Mouse (Mus musculus): ENCODE measurements around the gene Pkd1l1.

Pkd1l1 gene

DNA sequence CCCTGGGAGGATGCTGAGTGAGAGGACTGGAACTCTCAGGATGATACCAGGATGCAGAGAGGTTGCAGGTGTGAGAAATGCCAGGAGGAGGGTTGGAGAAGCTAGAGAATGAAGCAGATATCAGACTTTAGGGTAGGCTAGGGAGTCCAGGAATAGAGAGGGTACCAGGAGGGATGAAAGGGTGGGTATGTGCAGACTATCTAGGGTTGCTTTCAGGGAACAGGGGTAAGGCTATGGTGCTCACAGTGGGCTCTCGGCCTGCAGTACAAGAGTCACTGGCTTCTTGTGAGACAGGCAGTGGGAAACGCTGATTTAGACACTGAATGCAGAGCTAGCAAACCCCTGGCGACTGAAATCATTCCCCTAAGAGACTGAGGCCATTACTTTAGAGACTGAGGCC, at the start of gene Pkd1l1:
Pkd1l1 (minus strand) TSS at position 101 of the 400 bp plus-strand sequence.
- no peak for DNase-seq (ENCODE audit: low read depth, low spot score)

DNA sequence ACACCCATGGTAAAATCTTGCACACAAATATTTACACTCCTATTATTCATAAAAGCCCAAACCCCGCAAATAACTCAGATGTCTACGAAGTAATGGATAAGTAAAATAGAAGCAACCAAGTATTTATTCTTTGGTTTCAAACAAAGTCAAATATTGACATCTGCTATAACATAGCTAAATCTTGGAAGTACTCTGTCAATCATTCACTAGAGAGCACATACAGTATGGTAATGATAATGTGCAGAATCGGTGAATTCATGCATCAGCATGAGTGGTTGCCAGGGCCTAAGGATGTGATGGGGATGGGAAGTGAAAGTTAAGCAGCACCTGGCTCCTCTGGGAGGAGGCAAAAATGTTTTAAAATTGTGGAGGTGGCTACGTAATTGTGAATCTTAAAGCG, 47.1 kb upstream of the Pkd1l1 start:
- DNase-seq (ENCODE audit: low read depth, low spot score) = no peak

DNA sequence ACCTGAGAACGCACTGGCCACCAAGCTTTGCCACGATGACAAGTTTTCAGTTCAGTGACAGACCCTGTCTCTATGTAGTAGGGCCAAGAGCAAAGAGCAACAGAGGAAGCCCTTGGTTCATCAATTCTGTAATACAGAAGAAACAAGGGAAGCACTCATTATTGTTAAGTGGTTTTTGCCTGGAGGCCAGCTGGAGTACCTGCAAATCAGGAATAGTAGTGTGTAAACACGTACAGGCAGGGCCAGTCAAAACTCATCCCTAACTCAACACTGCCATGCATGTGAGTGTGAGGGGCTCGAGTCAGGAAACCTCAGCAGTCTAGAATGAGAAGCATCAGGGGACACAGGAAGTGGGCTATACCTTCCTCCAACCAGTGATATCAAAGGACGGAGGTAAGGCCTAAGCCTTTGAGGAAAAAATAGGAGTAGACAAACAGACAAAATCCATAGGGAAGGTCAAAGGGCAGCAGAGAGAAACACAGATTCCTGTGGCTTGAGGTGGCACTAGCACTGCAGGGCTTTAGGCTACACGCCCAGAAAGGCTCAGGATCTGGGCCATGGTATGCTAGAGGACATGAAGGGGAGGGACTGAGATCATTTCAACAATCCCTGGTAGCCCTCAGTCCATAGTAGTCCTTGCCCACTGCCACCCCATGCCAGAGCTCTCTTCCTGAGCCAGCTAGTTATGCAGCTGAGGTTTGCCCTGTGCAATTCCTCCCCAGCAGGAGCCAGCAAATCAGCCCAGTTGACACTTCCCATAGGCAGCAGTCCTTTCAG, 45.6 kb upstream of the Pkd1l1 start:
- no peak for DNase-seq (ENCODE audit: low read depth, low spot score)

DNA sequence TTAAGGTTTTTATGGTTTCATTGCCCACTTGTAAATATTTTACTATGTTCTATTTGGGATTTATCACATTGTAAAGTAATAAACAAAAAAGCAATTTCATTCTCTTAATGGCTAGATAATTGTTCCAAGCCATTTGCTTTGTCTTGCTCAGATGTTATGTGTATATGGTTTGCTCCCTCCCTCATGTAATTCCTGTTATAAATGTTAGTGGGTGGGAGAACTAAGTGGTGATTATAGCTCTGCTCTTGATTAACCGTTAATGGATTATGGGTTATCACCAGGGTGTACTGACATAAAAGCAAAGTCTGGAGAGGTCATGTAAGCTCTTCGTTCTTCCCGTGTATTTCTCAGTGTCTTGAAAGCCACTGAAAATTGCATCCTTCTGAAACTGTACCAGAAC, 41.7 kb upstream of the Pkd1l1 start:
- no peak for DNase-seq (ENCODE audit: low read depth, low spot score)

DNA sequence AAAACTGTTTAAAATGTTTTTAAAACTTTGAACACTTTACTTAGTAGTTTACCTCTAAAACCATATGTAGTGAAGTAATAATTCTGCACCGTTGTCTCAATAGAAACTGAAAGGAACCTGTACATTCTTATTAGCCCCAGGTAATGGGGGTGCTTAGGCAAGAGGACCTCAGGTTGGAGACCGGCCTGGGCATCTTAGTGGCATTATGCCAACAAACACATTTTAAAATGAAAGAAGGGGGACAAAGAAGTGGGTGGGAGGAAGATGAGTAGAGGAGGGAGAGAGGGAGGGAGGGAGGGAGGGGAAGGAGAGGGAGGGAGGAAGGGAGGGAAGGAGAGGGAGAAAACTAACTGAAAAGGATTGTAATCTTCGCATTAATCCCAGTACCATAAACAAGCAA, 38.3 kb upstream of the Pkd1l1 start:
- no peak for DNase-seq (ENCODE audit: low read depth, low spot score)

DNA sequence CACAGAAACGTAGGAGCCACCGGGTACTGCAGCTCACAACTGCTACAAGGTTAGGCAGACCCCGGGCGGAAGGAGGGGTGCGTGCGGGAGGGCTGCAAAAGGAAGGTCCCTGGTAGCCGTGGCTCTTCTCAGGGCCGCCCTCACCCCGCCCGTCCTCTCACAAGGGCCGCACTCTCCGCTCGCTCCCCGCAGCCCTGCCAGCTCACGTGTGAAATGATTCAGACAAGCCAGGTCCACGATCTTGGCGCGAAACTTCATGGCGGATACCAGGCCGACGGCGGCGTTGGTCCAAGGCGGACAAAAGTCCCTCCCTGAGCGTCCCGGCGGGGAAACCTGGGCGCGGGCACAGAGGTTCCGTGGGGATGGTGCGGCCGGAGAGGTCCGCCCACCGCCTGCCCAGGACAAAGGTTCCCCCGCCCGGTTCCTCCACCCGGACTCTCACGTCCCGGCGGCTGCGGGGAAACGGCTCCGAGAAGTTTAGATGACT, 37.8 kb upstream of the Pkd1l1 start, which contains the start of gene Hus1:
Hus1 (minus strand) TSS at position 339 of the 487 bp plus-strand sequence.
- DNase-seq (ENCODE audit: low read depth, low spot score) = peak; percentile 76

DNA sequence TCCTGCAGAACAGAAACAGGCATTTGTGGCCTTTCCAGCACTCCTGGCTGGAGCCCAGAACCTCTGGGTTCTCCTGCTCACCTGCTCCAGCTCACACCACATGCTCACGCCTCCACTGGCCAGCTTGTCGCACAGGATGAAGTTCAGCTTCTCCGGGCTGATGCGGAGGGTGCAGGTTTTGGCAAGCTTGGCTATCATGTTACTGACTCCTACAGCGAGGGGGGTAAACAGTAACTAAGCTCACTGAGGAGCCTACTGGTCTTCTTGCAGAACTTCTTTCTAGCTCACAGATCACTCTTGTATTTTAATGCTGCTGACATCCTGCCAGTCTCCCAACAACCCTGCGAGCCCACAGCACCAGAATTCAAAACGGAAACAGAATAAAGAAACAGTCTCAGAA, 37.4 kb upstream of the Pkd1l1 start:
- peak; percentile 22 for DNase-seq (ENCODE audit: low read depth, low spot score)

DNA sequence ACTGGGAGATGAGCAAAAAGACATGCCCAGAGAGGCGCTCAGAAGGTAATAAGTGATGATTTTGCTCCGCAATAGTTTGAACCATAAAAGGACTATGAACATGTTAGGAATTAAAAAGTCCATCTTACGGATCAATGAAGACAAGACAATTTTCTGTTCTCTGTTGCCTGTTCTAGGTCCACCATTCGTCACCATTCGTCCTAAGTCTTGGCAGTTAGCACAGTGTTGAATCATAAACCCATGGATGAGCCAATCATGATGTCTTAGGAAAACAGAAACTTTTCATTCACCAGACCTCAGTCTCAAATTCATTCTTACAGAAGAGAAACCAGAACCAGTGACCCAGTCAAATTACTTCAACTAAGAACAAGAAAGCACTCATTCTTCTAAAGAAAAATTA, 35.7 kb upstream of the Pkd1l1 start:
- DNase-seq (ENCODE audit: low read depth, low spot score) = no peak

DNA sequence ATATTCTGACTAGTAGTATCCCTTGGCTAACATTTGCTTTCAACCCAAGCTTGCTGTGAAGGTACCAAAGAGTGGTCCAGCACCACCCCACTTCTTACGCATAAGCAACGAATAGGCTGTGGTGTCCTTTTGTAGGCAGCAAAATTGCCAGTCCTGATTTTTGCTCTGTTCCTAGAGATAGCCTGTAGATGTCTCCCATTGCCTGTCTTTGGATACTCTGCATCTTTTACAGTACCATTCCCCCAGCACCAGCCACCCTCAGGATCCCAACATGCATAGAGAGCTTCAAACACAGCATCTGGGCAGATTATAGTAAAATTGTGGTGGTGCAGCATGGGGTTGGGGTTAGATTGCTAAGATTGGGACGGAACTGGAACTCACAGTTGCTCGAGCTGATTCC, 15.0 kb upstream of the Pkd1l1 start:
- DNase-seq (ENCODE audit: low read depth, low spot score) = no peak

DNA sequence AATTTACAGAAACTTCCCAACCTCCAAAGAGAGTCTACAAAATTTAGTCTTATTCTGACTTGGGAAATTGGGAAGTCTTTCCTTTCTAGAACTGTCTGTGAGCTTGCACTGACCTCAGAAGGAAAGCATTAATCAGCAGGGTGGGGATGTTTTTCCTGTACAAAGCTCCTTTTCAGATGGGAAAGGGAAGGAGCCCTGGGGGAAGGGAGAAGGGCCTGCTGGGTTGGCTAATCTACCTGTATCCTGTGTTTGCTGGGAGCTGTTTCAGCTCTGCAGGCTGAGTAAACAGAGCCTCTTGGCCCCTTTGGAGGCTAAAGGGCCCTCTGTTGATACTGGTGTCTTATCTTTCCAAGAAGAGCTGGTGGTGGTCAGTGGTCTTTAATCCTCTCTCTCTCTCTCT, 13.0 kb upstream of the Pkd1l1 start:
- DNase-seq (ENCODE audit: low read depth, low spot score) = no peak

DNA sequence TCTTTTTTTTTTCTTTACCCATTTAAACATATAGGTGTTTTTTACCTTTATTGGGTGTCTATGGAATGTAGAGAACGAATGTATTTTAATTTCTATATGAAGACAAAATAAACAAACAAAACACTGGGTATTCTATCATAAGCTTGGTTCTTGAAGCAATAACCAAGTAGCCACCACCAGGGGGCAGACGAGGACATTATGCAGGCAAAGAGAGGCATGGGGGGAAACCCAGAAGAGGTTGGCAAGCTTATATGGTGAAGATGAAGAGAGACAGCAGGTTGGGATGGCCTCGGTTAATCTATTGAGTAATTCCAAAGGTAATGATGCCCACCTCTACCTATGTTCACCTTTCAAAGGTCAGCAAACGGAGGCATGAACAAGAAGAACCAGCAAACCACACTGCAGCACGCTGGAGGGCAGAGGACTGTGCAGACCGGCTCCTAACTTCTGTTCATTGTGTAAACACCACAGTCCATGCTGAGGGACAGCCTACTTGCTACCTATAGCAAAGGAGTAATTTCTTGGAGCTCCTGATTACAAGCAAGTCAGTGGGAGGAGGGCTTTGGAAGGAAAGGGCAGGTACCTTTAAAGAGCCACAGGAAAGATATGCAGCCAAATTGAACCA, 10.3 kb upstream of the Pkd1l1 start:
- peak; percentile 50 for DNase-seq (ENCODE audit: low read depth, low spot score)

DNA sequence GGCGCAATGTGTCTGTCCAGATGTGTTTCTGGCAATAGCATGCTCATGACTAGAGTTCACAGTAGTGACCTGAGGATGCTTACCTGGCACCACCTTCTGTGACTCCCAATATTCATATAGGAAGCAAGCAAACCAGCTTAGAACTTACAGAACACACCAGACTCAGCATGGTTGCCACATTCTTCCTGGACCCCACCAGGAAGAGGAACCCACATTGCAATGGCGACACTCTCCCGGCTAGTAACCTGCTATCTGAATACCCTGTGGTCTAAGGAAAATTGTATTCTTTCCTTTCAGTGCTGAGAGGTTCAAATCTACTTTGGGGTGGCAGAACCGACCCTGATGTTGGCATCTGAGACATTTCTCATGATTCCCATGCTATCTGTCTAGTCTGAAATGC, 5.1 kb upstream of the Pkd1l1 start:
- DNase-seq (ENCODE audit: low read depth, low spot score) = no peak

DNA sequence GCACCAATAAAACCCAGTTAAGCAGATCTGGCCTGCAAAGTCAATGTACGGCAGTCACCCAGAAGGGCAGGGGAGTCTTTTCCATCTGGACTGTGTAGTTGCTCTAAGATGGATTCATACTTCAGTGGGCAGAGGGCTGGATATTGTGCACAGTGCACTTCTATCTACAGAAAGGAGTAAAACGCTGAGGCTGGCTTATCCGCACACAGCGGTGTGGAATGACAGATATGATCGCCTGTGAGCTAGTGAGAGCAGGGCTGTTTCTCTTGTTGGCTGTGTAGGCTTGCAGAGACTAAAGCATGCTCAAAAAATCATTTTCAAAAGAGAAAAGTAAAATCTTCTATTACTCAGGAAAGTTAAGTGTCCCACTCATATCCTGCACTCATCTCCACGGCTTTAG, 973 bp downstream of the Pkd1l1 start:
- no peak for DNase-seq (ENCODE audit: low read depth, low spot score)

DNA sequence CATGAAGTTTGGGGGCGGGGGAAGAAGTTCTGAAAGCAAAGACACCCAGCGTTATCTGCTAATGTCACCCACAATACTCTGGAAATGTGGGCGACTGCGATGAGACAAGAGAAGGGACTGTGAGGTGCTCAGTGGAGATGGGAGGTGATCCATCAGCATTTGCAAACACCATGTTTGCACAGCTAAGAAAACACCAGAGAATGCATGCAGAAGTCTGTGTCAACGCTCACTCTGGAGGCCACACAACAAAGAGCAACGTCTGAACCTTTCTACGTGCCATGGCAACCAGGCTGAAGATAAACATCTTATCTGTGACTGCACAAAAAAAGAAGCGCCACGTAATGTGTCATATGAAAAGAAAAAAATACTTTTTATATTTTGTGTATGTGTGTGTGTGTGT, 2.6 kb downstream of the Pkd1l1 start:
- no peak for DNase-seq (ENCODE audit: low read depth, low spot score)

DNA sequence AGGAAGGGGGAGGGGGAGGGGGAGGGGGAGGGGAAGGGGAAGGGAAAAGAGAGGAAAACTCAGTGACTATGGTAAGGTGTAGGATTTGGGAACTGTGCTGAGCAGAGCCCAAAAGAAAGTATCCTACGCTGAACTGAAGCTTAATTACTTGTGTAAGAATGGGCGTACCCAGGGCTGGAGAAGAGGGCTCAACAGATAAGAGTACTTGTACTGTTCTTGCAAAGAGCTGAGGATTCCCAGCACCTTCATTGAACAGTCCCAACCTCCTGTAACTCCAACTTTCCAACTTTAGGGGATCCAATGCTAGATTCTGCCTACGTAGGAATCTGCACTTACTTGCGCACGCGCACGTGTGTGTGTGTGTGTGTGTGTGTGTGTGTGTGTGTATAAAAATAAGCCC, 5.0 kb downstream of the Pkd1l1 start:
- DNase-seq (ENCODE audit: low read depth, low spot score) = no peak

DNA sequence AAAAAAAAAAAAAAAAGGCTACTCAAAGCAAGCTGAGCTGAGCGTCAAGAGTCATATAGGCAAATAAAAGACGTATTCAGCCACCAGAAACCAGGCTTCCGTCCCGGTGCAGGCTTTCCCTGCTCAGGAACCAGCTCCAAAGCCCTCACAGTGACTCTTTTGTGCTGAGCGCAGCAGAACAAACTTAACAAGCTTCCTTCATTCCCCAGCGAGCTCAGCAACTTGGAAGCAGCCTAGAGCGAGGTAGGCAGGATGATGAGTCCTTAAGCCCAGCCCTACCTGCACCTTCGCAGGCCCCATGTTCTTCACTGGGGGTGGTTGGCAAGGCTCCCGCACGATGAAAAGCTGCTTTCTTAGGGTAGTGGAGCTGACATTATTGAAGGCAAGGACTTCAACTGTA, 14.5 kb downstream of the Pkd1l1 start:
- no peak for DNase-seq (ENCODE audit: low read depth, low spot score)

DNA sequence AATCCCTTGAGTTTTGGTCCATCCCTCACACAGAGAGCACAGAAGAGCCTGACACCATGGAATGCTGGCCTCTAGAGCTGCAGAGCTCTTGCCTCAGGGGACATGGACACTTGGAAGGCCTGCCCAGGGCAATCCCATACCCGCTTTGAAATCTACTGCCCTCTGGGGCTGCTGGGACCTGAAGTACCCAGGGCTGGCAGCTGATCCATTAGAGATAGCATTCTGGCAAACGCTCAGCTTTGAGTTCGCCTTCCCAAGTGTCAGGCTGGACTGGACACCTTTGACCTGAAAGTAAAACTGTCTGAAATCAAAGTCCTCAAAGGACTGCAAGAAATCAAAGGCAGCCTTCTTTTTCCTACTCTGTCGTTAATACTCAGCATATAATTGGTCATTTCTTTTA, 15.0 kb downstream of the Pkd1l1 start:
- no peak for DNase-seq (ENCODE audit: low read depth, low spot score)

DNA sequence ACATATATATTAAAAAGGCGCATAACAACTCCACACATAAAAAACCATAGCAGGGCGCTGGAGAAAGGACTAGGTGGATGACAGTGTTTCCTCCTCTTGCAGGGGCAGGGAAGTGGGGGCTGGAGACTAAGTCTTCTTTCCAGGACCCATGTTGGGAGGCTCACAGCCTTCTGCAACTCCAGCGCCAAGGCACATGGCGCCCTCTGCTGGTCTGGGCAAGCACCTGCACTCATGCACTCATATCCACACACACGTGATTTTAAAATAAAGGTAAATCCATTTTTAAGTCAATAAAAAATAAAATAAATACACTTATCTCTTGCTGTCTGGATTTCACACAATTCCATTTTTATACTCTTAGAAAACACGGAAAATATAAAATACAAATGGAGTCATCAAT, 16.0 kb downstream of the Pkd1l1 start:
- DNase-seq (ENCODE audit: low read depth, low spot score) = peak; percentile 52

DNA sequence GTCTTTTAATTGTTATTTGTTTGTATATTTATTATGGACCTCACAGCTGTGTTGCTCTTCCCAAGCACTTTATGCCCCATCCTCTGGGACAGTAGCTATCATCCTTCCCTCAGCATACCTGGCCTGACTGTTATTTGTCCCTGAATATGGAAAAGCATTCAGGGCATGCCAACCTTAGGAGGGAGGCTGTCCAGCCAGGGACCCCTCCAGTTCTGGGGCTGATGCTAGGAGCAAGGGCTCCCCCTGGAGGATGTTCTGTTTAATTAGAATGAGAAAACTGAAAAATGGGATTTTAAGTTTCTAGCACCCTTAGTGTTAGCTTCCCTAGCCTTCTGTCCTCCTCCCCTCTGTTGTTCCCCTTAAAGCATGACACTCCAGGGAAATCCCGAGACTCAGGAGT, 17.4 kb downstream of the Pkd1l1 start:
- peak; percentile 9 for DNase-seq (ENCODE audit: low read depth, low spot score)

DNA sequence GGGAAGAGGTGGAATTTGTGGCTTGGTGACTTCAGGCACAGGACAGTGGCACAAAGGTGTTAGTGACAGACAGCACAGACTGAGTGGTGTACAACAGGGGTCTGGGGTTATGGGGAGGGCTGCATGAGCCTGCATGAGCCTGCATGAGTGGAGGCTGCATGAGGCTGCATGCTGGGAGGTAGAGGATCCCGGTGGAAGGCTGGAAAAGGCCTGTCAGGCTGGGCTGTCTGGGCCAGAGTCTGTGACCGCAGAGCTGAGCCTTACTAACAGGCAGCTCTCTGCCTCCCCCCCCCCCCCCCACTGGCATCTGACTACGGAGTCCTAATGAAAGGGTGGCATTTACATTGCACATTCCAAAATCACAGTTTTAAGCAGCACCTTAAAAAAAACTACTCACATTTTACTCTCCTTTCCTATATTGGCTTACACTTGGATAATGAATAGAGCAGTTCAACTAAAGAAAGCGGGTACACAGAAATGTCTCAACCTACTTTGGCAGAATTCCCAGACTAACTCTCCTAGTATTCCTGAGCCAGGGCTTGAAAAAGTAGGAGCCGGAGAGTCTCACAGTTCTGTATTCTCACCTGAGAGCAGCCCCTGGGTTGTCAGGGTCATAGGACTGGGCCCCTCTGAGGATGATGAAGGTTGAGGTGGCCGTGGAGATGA, 23.2 kb downstream of the Pkd1l1 start:
- DNase-seq (ENCODE audit: low read depth, low spot score) = no peak

DNA sequence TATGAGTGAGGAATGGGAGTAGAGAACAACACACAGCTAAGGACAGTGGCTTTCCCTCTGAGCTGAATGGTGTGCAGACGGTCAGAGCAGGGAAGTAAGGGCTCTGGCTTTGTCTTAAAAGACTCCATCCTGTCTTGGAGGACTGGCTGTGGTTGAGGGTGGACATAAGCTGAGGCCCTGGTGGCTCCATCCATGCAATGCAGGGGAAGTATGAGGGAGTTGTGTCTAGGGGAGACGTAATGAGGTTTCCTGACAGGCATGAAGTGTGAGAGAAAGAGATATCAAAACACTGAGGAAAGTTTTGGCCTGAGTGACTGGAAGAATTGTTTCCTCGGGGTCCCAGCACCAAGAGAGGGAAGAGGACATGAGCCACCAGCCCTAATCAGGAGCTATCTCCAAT, 24.2 kb downstream of the Pkd1l1 start:
- no peak for DNase-seq (ENCODE audit: low read depth, low spot score)

DNA sequence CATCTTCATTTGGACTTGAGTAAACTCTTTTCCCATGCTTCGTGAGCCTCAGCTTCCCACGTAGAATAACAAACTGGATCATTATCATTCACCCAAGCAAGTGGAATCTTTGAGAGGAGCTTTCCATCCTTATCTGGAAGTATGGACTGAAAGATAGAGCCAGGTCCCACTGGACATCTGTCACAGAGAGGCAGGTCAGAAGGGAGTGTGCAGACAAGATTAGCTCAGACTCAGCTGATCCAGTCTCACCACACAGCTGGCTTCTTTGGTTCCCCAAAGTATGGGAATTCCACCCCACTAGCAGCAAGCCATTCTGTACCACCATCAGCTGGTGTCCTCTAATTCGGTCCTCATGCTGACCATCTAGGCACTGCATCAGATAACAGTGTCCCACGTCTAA, 29.0 kb downstream of the Pkd1l1 start:
- no peak for DNase-seq (ENCODE audit: low read depth, low spot score)

DNA sequence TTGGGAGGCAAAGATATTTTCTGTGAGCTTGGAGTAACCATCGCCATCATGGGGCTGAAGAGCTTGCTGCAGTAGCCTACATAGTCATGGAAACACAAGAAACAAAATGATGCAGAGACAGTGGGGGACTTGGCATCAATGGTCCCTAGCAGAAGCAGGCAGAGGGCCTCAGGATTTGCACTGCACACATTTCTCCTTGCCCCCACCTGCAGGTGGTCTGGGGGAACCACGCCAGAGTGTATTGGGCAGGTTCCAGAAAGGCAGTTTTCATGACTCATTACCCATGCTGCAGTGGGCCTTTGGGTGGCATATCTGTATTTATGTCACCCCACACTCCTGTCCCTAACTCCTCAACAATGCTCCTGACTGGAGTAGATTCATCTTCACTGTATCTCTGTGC, 30.6 kb downstream of the Pkd1l1 start:
- DNase-seq (ENCODE audit: low read depth, low spot score) = no peak
